Mouse (Mus musculus) layer of hippocampus, adult 9-10 months (tissue): ENCODE data around the gene Cenpn.
A peak's percentile ranks its signal among the peaks of the same experiment; 100 is the strongest.

Source experiments
- DNase-seq: peaks from one replicate; pipeline ENCODE4 v3.0.0; 2022; ENCODE audit warnings: low spot score

Gene Cenpn

GRCm38 (mm10) chr8:116942284-116943058 lies 20.9 kb downstream of the Cenpn start:
- DNase-seq = no peak

- DNase-seq = no peak
Observed at GRCm38 (mm10) chr8:116943161-116943554, 21.6 kb downstream of the Cenpn start, which contains the start of gene Atmin. Gene Atmin, plus strand, starts transcription at chr8:116943393.

- DNase-seq = no peak
Observed at GRCm38 (mm10) chr8:116943555-116944384, 22.2 kb downstream of the Cenpn start.

- no peak for DNase-seq
Observed at GRCm38 (mm10) chr8:116944385-116944696, 22.8 kb downstream of the Cenpn start.

- no peak for DNase-seq
Observed at GRCm38 (mm10) chr8:116945169-116945910, 23.8 kb downstream of the Cenpn start.

- no peak for DNase-seq
Observed at GRCm38 (mm10) chr8:116946268-116946838, 24.8 kb downstream of the Cenpn start.

- DNase-seq = no peak
Observed at GRCm38 (mm10) chr8:116946851-116947250, 25.3 kb downstream of the Cenpn start.

- DNase-seq = no peak
Observed at GRCm38 (mm10) chr8:116947589-116947988, 26.1 kb downstream of the Cenpn start.

GRCm38 (mm10) chr8:116951369-116951768 lies 29.8 kb downstream of the Cenpn start:
- DNase-seq = no peak

GRCm38 (mm10) chr8:116951778-116952177 lies 30.2 kb downstream of the Cenpn start:
- DNase-seq = no peak

- no peak for DNase-seq
Observed at GRCm38 (mm10) chr8:116952428-116952827, 30.9 kb downstream of the Cenpn start.

GRCm38 (mm10) chr8:116954415-116954814 lies 32.9 kb downstream of the Cenpn start:
- peak; percentile 62 for DNase-seq

- DNase-seq = no peak
Observed at GRCm38 (mm10) chr8:116969531-116969930, 48.0 kb downstream of the Cenpn start.

- DNase-seq = no peak
Observed at GRCm38 (mm10) chr8:116975066-116975465, 53.5 kb downstream of the Cenpn start.

- no peak for DNase-seq
Observed at GRCm38 (mm10) chr8:116975606-116976005, 54.1 kb downstream of the Cenpn start.

GRCm38 (mm10) chr8:116978052-116978451 lies 56.5 kb downstream of the Cenpn start:
- DNase-seq = no peak

GRCm38 (mm10) chr8:116978631-116979256 lies 57.2 kb downstream of the Cenpn start, which contains the start of gene 1700030J22Rik:
Gene 1700030J22Rik, minus strand, starts transcription at chr8:116978959.
- DNase-seq = peak; percentile 95

GRCm38 (mm10) chr8:116980117-116980516 lies 58.6 kb downstream of the Cenpn start:
- DNase-seq = peak; percentile 44

- DNase-seq = no peak
Observed at GRCm38 (mm10) chr8:116989842-116990241, 68.3 kb downstream of the Cenpn start.
